Mouse (Mus musculus): Measurements from ENCODE around the gene Hdac8.

Hdac8 gene

GRCm38 (mm10) chrX:102504644-102505481 lies at the start of gene Hdac8:
Gene Hdac8, minus strand, starts transcription at chrX:102505359.
- DNase-seq, result peak; percentile 56

GRCm38 (mm10) chrX:102509205-102509604 lies 4.0 kb upstream of the Hdac8 start:
- DNase-seq, result no peak

GRCm38 (mm10) chrX:102504179-102504578 lies 980 bp downstream of the Hdac8 start:
- DNase-seq, result no peak

GRCm38 (mm10) chrX:102493992-102494730 lies 11.0 kb downstream of the Hdac8 start:
- DNase-seq, result no peak

- no peak for DNase-seq
These were observed 19.6 kb downstream of the Hdac8 start for GRCm38 (mm10) chrX:102485575-102485974.

GRCm38 (mm10) chrX:102479665-102480064 lies 25.5 kb downstream of the Hdac8 start:
- DNase-seq, result no peak

- peak; percentile 13 for DNase-seq
These were observed 26.2 kb downstream of the Hdac8 start for GRCm38 (mm10) chrX:102478965-102479364.

GRCm38 (mm10) chrX:102478481-102478880 lies 26.7 kb downstream of the Hdac8 start:
- DNase-seq, result no peak

GRCm38 (mm10) chrX:102476784-102477183 lies 28.4 kb downstream of the Hdac8 start:
- DNase-seq, result peak; percentile 49

GRCm38 (mm10) chrX:102475555-102475954 lies 29.6 kb downstream of the Hdac8 start:
- DNase-seq, result peak; percentile 60

GRCm38 (mm10) chrX:102418343-102419127 lies 86.6 kb downstream of the Hdac8 start:
- DNase-seq, result no peak

- no peak for DNase-seq
These were observed 88.2 kb downstream of the Hdac8 start for GRCm38 (mm10) chrX:102416972-102417371.

GRCm38 (mm10) chrX:102416386-102416785 lies 88.8 kb downstream of the Hdac8 start:
- DNase-seq, result peak; percentile 27

GRCm38 (mm10) chrX:102384765-102385164 lies 120.4 kb downstream of the Hdac8 start:
- no peak for DNase-seq

- DNase-seq, result no peak
These were observed 122.0 kb downstream of the Hdac8 start for GRCm38 (mm10) chrX:102383151-102383550.

GRCm38 (mm10) chrX:102366510-102366909 lies 138.6 kb downstream of the Hdac8 start:
- DNase-seq, result no peak

- DNase-seq, result no peak
These were observed 142.9 kb downstream of the Hdac8 start for GRCm38 (mm10) chrX:102362244-102362643.

- no peak for DNase-seq
These were observed 151.7 kb downstream of the Hdac8 start for GRCm38 (mm10) chrX:102353412-102353811.

GRCm38 (mm10) chrX:102349843-102350731 lies 155.1 kb downstream of the Hdac8 start:
- DNase-seq, result no peak

GRCm38 (mm10) chrX:102348886-102349486 lies 156.2 kb downstream of the Hdac8 start:
- no peak for DNase-seq

GRCm38 (mm10) chrX:102341688-102342087 lies 163.5 kb downstream of the Hdac8 start:
- DNase-seq, result no peak
